Mouse (Mus musculus) heart, embryonic 16.5 days (tissue): Measurements from ENCODE around the gene Prkag1. TPM values are rescaled to one million over a fixed set of nuclear protein-coding genes. Genes with fewer than 3 reads are reported as not detected.

ENCODE experiments used
- ATAC-seq: fragments of 200-750 bp; cut with Nextera tagmentation; replicated peaks from 2 replicates; pipeline ENCODE4 v1.8.0; 2017; ENCODE audit warnings: moderate number of reproducible peaks; ENCODE audit not compliant: insufficient read depth, low FRiP score; ENCODE audit errors: extremely low read depth
- H3K27ac ChIP-seq: fragments of 300-500 bp; sonication (generic); 2 replicates; pipeline ENCODE4 v1.5.1; 2014; ENCODE audit warnings: mild to moderate bottlenecking, low read length, control low read depth, moderate library complexity
- H3K27me3 ChIP-seq: fragments of 300-500 bp; sonication (generic); 2 replicates; pipeline ENCODE4 v1.6.1; 2014; ENCODE audit warnings: low read length, mixed read lengths; ENCODE audit not compliant: control insufficient read depth, insufficient read depth
- H3K36me3 ChIP-seq: fragments of 300-500 bp; sonication (generic); 2 replicates; pipeline ENCODE4 v1.6.1; 2014; ENCODE audit not compliant: control insufficient read depth, insufficient read depth
- H3K4me1 ChIP-seq: fragments of 300-500 bp; sonication (generic); 2 replicates; pipeline ENCODE4 v1.6.1; 2014; ENCODE audit warnings: low read length, mixed read lengths; ENCODE audit not compliant: control insufficient read depth, insufficient read depth
- H3K4me2 ChIP-seq: fragments of 300-500 bp; sonication (generic); 2 replicates; pipeline ENCODE4 v1.6.1; 2014; ENCODE audit warnings: low read depth, mild to moderate bottlenecking, control low read depth, low read length
- H3K4me3 ChIP-seq: fragments of 300-500 bp; sonication (generic); 2 replicates; pipeline ENCODE4 v1.5.1; 2014; ENCODE audit warnings: mild to moderate bottlenecking, control low read depth, low read length
- H3K9ac ChIP-seq: fragments of 300-500 bp; sonication (generic); 2 replicates; pipeline ENCODE4 v1.6.1; 2014; ENCODE audit warnings: low read length, control low read depth
- H3K9me3 ChIP-seq: fragments of 300-500 bp; sonication (generic); replicated peaks from 2 replicates; pipeline ENCODE4 v1.6.1; 2016; ENCODE audit warnings: low read length; ENCODE audit not compliant: control insufficient read depth
- WGBS: fragments of 180-500 bp; shearing (Covaris S2); extraction: QIAGEN DNeasy Blood & Tissue Kit; methylation state at CpG from one replicate; pipeline ENCODE4 v1.1.7; 2014; 5-methylcytosine and 5-hydroxymethylcytosine counted together
- polyA plus RNA-seq: library from polyadenylated mRNA; unstranded; fragments of >200 nt; fragmentation: Nextera tagmentation; extraction: Ambion mirVana; gene quantifications from 2 replicates; pipeline ENCODE4 v1.2.1, GENCODE M21; 2015

Gene Prkag1
- polyA plus RNA-seq, 1 experiment from 2014 or later: 111 TPM

DNA sequence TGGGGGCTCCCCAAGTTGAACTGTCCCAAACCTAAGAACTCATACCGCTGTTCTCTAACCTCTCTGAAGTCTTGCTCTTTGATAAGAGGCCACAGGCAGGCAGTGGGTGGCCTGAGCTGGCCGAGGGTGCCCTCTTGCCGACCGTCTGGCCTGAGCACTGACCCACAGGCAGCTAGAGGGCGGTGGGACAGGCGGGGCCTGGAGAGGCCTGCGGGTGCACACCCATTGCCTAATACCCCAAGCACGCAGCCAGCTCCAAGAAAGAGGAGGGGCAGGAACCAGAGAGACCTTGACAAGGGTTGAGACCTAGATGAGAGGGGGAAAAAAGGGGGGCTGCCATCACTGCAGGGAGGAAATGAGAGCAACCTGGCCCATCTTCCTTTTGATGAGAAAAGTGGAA, 51.2 kb downstream of the Prkag1 start:
- Histone ChIP-seq H3K27ac (no peak overlapping the region), H3K4me3 (no peak overlapping the region), H3K27me3 (peaks cover 61% of the 10 kb centered on the region), H3K4me2 (no peak overlapping the region), H3K36me3 (no peaks in the 10 kb centered on the region), H3K9ac (no peak overlapping the region), H3K9me3 (no peaks in the 10 kb centered on the region), H3K4me1 (peaks cover 17% of the 10 kb centered on the region)
- 10% methylated on average over 8 of the region's 8 CpGs for WGBS
- no peak for ATAC-seq

GRCm38 (mm10) chr15:98778806-98779205, 52.5 kb downstream of the Prkag1 start:
- H3K9me3 ChIP-seq: no peaks in the 10 kb centered on the region
- WGBS: 7% methylated on average over 9 of the region's 11 CpGs
- H3K4me2 ChIP-seq: no peak overlapping the region
- no peaks in the 10 kb centered on the region for H3K36me3 ChIP-seq
- peaks cover 71% of the 10 kb centered on the region for H3K27me3 ChIP-seq
- no peak for ATAC-seq
- H3K9ac ChIP-seq: no peak overlapping the region
- peaks cover 17% of the 10 kb centered on the region for H3K4me1 ChIP-seq
- no peak overlapping the region for H3K4me3 ChIP-seq
- H3K27ac ChIP-seq: no peak overlapping the region

GRCm38 (mm10) chr15:98778191-98778770, 53.0 kb downstream of the Prkag1 start:
- WGBS: under 1% methylated on average over 25 of the region's 25 CpGs
- peak overlapping the region; percentile 41 for H3K4me3 ChIP-seq
- H3K27ac ChIP-seq: no peak overlapping the region
- peaks cover 17% of the 10 kb centered on the region for H3K4me1 ChIP-seq
- H3K36me3 ChIP-seq: no peaks in the 10 kb centered on the region
- no peak for ATAC-seq
- peaks cover 75% of the 10 kb centered on the region for H3K27me3 ChIP-seq
- H3K9me3 ChIP-seq: no peaks in the 10 kb centered on the region
- H3K9ac ChIP-seq: no peak overlapping the region
- peak overlapping the region; percentile 58 for H3K4me2 ChIP-seq

- H3K9ac ChIP-seq: 0 out of 2 replicates have a peak within 1 kb of the TSS, but pooled peaks have one; percentile 10
- H3K4me1 ChIP-seq: peaks cover 20% of the 10 kb centered on the region
- H3K4me3 ChIP-seq: peak within 1 kb of the TSS; percentile 41
- no peaks in the 10 kb centered on the region for H3K9me3 ChIP-seq
- ATAC-seq: no peak
- H3K27ac ChIP-seq: no peak within 1 kb of the TSS
- peak within 1 kb of the TSS; percentile 58 for H3K4me2 ChIP-seq
- no peaks in the 10 kb centered on the region for H3K36me3 ChIP-seq
- under 1% methylated on average over 26 of the region's 33 CpGs for WGBS
- peaks cover 78% of the 10 kb centered on the region for H3K27me3 ChIP-seq
These were observed 53.6 kb downstream of the Prkag1 start, which contains the start of gene Wnt10b for GRCm38 (mm10) chr15:98777762-98778161. Gene Wnt10b (minus strand): TSS chr15:98778150.

DNA sequence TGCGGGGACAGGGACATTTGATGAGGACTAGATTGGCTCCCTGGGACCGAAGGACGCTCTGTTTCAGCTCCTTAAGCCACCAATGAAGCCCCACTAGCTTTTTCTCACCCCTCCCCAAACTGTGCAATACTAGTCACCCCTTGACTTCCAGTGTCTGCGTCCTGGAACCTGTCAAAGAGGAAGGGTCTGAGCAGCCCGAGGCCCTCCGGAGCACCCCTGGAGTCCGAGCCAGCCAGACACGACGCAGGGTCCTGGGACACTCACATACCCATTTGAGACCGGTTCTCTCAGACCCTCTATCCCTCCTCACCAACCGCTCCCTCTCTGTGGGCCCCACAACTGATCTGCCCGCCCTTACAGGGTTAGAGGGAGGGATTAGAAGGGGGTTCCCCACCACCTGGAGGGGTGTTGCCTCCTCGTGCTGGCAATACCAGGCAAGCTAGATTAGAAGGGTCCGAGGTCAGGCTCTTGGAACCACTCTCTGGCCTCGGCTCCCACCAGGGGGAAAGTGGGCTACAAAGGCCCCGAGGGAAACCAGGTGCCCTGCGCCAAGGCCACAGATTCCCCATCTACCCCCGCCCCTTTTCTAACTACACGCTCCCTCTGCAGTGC, 54.2 kb downstream of the Prkag1 start:
- WGBS: 4% methylated on average over 19 of the region's 19 CpGs
- H3K9ac ChIP-seq: no peak overlapping the region
- no peaks in the 10 kb centered on the region for H3K9me3 ChIP-seq
- H3K27ac ChIP-seq: no peak overlapping the region
- no peak for ATAC-seq
- H3K27me3 ChIP-seq: peaks cover 78% of the 10 kb centered on the region
- H3K4me3 ChIP-seq: peak overlapping the region; percentile 34; the same call in 1 of the 2 replicates
- H3K4me1 ChIP-seq: peaks cover 20% of the 10 kb centered on the region
- peak overlapping the region; percentile 58 for H3K4me2 ChIP-seq
- no peaks in the 10 kb centered on the region for H3K36me3 ChIP-seq

DNA sequence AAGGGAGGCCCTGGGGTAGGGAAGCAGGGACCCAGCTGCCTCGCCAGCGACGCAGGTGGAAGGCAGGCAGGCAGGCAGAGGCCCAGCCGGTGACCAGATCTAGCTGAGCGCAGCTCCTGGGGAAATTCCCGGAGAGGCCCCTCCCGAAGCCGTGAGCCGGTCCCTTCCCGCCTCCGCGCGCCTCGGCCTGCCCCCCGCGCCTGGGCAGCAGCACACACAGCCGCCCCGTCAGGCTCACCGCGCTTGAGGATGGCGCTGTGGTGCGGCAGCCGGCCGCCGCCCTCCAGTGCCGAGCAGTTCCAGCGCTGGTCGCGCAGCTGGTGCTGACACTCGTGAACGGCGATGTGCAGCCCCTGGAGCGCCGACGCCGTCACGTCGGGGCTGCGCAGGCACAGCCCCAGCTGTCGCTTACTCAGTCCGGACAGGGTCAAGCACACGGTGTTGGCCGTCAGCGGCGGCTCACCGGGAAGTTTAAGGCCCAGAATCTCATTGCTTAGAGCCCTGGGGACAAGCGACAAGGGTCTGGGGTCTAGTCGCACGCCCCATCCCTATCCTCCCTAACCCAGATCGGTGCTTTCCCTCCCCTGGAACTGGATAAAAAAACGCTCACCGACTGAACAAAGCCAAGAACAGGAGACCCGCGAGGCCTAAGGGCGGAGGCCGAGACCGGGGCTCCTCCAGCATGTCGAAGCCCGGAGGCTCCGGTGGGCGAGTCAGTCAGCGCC, 54.9 kb downstream of the Prkag1 start:
- Histone ChIP-seq H3K9me3 (no peaks in the 10 kb centered on the region), H3K9ac (peak overlapping the region; percentile 7; the same call in 1 of the 2 replicates), H3K4me2 (peak overlapping the region; percentile 53), H3K36me3 (no peaks in the 10 kb centered on the region), H3K27ac (no peak overlapping the region), H3K4me1 (peaks cover 20% of the 10 kb centered on the region), H3K27me3 (peaks cover 81% of the 10 kb centered on the region), H3K4me3 (peak overlapping the region; percentile 34)
- 2% methylated on average over 57 of the region's 62 CpGs for WGBS
- peak; percentile 60 for ATAC-seq

- no peak overlapping the region for H3K9ac ChIP-seq
- H3K4me1 ChIP-seq: peaks cover 20% of the 10 kb centered on the region
- H3K4me3 ChIP-seq: no peak overlapping the region
- H3K9me3 ChIP-seq: no peaks in the 10 kb centered on the region
- WGBS: 8% methylated on average over 5 of the region's 5 CpGs
- H3K27ac ChIP-seq: no peak overlapping the region
- no peak for ATAC-seq
- no peaks in the 10 kb centered on the region for H3K36me3 ChIP-seq
- H3K4me2 ChIP-seq: no peak overlapping the region
- peaks cover 76% of the 10 kb centered on the region for H3K27me3 ChIP-seq
These were observed 55.8 kb downstream of the Prkag1 start for GRCm38 (mm10) chr15:98775533-98775932.

DNA sequence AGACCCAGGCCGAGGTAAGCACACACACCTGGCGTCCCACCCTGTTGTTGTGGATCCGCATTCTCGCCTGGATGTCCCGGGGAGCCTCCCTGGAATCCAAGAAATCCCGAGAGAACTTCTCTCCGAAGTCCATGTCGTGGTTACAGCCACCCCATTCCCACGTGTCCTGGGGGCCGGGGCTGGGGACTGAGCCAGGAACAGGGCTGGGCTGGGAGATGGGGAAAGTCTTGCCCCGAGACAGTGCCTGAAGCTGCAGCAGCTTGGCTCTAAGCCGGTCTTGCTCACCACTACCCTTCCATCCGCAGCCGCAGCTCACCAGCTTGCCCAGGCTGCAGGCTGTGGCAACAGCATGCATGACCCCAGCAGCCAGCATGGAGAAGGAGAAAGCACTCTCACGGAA, 57.2 kb downstream of the Prkag1 start:
- Histone ChIP-seq H3K4me1 (peaks cover 20% of the 10 kb centered on the region), H3K4me2 (no peak overlapping the region), H3K36me3 (no peaks in the 10 kb centered on the region), H3K9me3 (no peaks in the 10 kb centered on the region), H3K27ac (no peak overlapping the region), H3K4me3 (no peak overlapping the region), H3K27me3 (peaks cover 65% of the 10 kb centered on the region), H3K9ac (no peak overlapping the region)
- 18% methylated on average over 15 of the region's 15 CpGs for WGBS
- no peak for ATAC-seq
